Mouse (Mus musculus) heart, embryonic 14.5 days (tissue): ENCODE measurements at regions not wholly inside any gene's neighbourhood (a gene's known extent, or its start where the extent isn't known, plus 50 kb on each side); places are given as distances from the start of the nearest gene placed in this dataset.

Experiments
- ATAC-seq: fragments of 200-750 bp; cut with Nextera tagmentation; 2 replicates; pipeline ENCODE4 v1.8.0; 2017; ENCODE audit warnings: low read depth, moderate TSS enrichment; ENCODE audit not compliant: insufficient number of reproducible peaks, insufficient read depth, low FRiP score
- H3K27ac ChIP-seq, 2 experiments: fragments of 200-500 bp in 1 of 2; fragments of 300-500 bp in 1 of 2; sonication (generic) in 1 of 2; replicated peaks in 1 of 2; 2 replicates each; pipeline ENCODE4 v1.5.1; 2012 to 2014; ENCODE audit warnings: low read depth in 2 of 2, low read length in 2 of 2, control low read depth in 1 of 2, mild to moderate bottlenecking in 1 of 2, mixed read lengths in 1 of 2; ENCODE audit not compliant: control insufficient read depth in 1 of 2, insufficient read depth in 1 of 2
- H3K27me3 ChIP-seq: fragments of 300-500 bp; sonication (generic); 2 replicates; pipeline ENCODE4 v1.6.1; 2014; ENCODE audit warnings: mild to moderate bottlenecking, low read length, control low read depth; ENCODE audit not compliant: control insufficient read depth, insufficient read depth
- H3K36me3 ChIP-seq: fragments of 300-500 bp; sonication (generic); 2 replicates; pipeline ENCODE4 v1.6.1; 2014; ENCODE audit warnings: mild to moderate bottlenecking, control low read depth, low read length, mixed read lengths; ENCODE audit not compliant: control insufficient read depth, insufficient read depth
- H3K4me1 ChIP-seq, 2 experiments: fragments of 200-500 bp in 1 of 2; fragments of 300-500 bp in 1 of 2; sonication (generic) in 1 of 2; 2 replicates each; pipeline ENCODE4 v1.6.1; 2012 to 2014; ENCODE audit warnings: low read length in 2 of 2, control low read depth in 1 of 2, mixed read lengths in 1 of 2; ENCODE audit not compliant: control insufficient read depth in 2 of 2, insufficient read depth in 2 of 2
- H3K4me2 ChIP-seq: fragments of 300-500 bp; sonication (generic); 2 replicates; pipeline ENCODE4 v1.6.1; 2014; ENCODE audit warnings: mild to moderate bottlenecking, low read length
- H3K4me3 ChIP-seq, 2 experiments: fragments of 200-500 bp in 1 of 2; fragments of 300-500 bp in 1 of 2; sonication (generic) in 1 of 2; 2 replicates each; pipeline ENCODE4 v1.5.1; 2012 to 2014; ENCODE audit warnings: low read length in 2 of 2, mild to moderate bottlenecking in 2 of 2, control low read depth in 1 of 2, low read depth in 1 of 2, moderate library complexity in 1 of 2; ENCODE audit not compliant: control insufficient read depth in 1 of 2, insufficient read depth in 1 of 2
- H3K9ac ChIP-seq: fragments of 300-500 bp; sonication (generic); 2 replicates; pipeline ENCODE4 v1.6.1; 2014; ENCODE audit warnings: mild to moderate bottlenecking, low read length
- H3K9me3 ChIP-seq: fragments of 300-500 bp; sonication (generic); 2 replicates; pipeline ENCODE4 v1.6.1; 2016; ENCODE audit warnings: low read length, control low read depth; ENCODE audit not compliant: control insufficient read depth
- WGBS: fragments of 180-500 bp; shearing (Covaris S2); extraction: QIAGEN DNeasy Blood & Tissue Kit; methylation state at CpG from one replicate; pipeline ENCODE4 v1.1.7; 2014; 5-methylcytosine and 5-hydroxymethylcytosine counted together

DNA sequence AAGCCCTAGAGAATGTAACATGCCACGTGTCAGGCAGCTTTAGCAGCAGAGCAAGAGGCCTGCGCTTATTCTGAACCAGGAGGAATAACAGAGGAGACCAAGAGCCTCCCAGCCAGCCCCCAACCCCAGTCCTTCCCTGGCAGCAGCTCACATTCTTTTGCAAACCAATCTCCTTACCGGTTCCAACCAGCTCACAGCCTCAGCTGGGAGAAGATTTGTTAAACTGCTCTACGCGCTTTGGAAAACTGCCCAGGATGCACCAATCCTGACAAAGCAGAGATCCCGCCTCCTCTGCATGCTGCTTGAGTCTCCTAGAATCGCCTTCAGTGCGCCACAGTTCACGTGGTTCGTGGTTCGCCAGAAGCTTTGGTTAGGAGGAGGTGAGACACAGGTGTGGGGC is 51.8 kb downstream of the Gm9376 start:
- Histone ChIP-seq H3K9me3 (no peaks in the 10 kb centered on the region), H3K27ac (no peak overlapping the region), H3K4me2 (no peak overlapping the region), H3K4me1 (no peaks in the 10 kb centered on the region), H3K36me3 (no peaks in the 10 kb centered on the region), H3K9ac (no peak overlapping the region), H3K27me3 (peaks cover 36% of the 10 kb centered on the region), H3K4me3 (no peak overlapping the region)
- no peak for ATAC-seq
- WGBS: 47% methylated on average over 11 of the region's 11 CpGs

GRCm38 (mm10) chr14:118320101-118320500 is 53.3 kb downstream of the Gm9376 start:
- Histone ChIP-seq H3K4me3 (no peak overlapping the region), H3K27me3 (peaks cover 46% of the 10 kb centered on the region), H3K9me3 (no peaks in the 10 kb centered on the region), H3K4me2 (no peak overlapping the region), H3K9ac (no peak overlapping the region), H3K4me1 (no peaks in the 10 kb centered on the region), H3K36me3 (no peaks in the 10 kb centered on the region), H3K27ac (no peak overlapping the region)
- no peak for ATAC-seq
- WGBS: 78% methylated on average over 4 of the region's 4 CpGs

DNA sequence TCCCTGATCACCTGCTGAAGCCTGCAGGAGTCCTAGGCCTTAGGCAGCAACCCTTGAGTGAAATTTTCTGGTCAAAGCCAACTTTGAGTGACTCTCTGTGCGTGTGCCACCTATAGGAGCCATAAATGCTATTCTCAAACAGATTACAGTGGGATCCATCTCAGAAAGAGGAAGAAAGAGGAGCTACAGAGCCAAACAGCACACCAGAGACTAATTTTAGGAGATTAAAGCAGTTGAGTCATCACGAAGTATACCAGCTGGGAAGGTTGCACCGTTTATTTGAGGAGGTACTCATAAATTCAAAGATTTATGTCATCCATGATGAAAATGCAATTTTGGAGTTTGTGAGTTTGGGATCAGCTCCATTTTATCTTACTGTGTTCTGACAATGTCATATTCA is 54.3 kb downstream of the Gm9376 start:
- 79% methylated on average over 3 of the region's 3 CpGs for WGBS
- no peaks in the 10 kb centered on the region for H3K9me3 ChIP-seq
- H3K4me2 ChIP-seq: no peak overlapping the region
- peaks cover 46% of the 10 kb centered on the region for H3K27me3 ChIP-seq
- no peaks in the 10 kb centered on the region for H3K4me1 ChIP-seq
- no peaks in the 10 kb centered on the region for H3K36me3 ChIP-seq
- no peak overlapping the region for H3K9ac ChIP-seq
- no peak for ATAC-seq
- no peak overlapping the region for H3K4me3 ChIP-seq
- no peak overlapping the region for H3K27ac ChIP-seq

DNA sequence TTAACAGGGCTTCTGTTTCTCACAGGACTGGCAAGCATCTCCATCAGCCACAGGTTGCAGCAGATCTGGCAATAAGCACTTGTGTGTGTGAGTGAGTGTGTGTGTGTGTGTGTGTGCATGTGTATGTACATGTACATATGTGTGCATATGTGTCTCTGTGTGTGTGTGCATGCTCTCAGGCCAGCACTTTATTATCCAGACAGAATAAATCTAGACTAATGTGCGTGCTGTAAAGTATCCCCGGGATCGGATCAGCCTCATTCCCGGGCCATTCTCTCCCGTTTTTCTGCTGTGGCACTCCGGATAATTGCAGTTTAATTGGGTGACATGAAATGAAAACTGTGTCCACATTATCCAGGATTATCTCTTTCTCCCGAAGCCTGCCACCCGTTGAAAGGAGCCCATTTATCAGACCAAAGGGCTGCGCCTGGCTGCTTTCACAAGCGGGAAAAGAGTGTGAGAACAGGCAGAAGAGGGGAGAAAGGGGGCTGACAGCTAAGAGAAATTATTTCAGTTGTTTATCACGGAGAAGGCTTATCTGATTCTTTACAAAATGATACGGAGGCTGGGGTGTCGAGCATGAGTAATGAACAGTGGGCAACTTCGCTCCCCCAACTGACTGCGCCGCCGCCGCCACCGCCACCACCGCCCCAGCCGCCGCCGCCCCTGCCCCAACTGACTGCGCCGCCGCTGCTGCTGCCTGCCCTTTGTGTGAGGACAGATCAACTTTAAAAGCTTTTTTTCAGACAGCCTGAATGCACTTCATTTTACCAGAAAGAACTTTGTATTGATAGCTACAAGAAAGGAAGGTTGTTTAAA is 55.5 kb downstream of the Gm9376 start:
- WGBS: 14% methylated on average over 26 of the region's 26 CpGs
- H3K4me3 ChIP-seq: peak overlapping the region; percentile 24 to 33
- no peak for ATAC-seq
- H3K4me1 ChIP-seq: no peaks in the 10 kb centered on the region
- peak overlapping the region; percentile 69 for H3K4me2 ChIP-seq
- H3K36me3 ChIP-seq: no peaks in the 10 kb centered on the region
- H3K9ac ChIP-seq: peak overlapping the region; percentile 35; the same call in 1 of the 2 replicates
- no peaks in the 10 kb centered on the region for H3K9me3 ChIP-seq
- H3K27ac ChIP-seq: no peak overlapping the region
- peaks cover 46% of the 10 kb centered on the region for H3K27me3 ChIP-seq

DNA sequence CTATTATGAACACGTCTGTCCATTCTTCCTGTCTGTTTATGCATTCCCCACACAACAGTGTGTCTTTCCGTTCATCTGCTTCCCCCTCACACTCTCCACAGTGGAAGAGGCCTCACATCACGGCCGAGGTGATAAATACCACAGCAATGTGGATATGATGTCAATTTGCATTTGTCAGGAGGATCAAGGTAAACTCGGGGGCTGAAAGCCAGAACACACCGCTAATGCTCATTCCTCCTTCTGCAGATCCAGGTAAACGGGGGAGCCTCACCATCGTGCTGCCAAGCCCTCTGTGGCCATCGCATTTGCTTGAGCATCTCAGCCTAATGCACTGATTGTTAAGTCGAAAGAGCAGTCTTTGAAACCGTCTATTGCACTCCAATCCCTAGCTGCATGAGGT is 56.1 kb downstream of the Gm9376 start:
- H3K4me3 ChIP-seq: peak overlapping the region in 1 of 2 experiments; percentile 33; a peak in 2 of 4 replicates
- no peak overlapping the region for H3K27ac ChIP-seq
- peak overlapping the region; percentile 35; the same call in 1 of the 2 replicates for H3K9ac ChIP-seq
- H3K27me3 ChIP-seq: peaks cover 45% of the 10 kb centered on the region
- peak overlapping the region; percentile 69 for H3K4me2 ChIP-seq
- ATAC-seq: no peak
- no peaks in the 10 kb centered on the region for H3K9me3 ChIP-seq
- no peaks in the 10 kb centered on the region for H3K4me1 ChIP-seq
- H3K36me3 ChIP-seq: no peaks in the 10 kb centered on the region
- 16% methylated on average over 11 of the region's 11 CpGs for WGBS

GRCm38 (mm10) chr14:118338071-118338470 is 71.3 kb downstream of the Gm9376 start:
- Histone ChIP-seq H3K27ac (no peak overlapping the region), H3K9ac (no peak overlapping the region), H3K4me2 (no peak overlapping the region), H3K4me3 (no peak overlapping the region), H3K9me3 (no peaks in the 10 kb centered on the region), H3K4me1 (no peaks in the 10 kb centered on the region), H3K27me3 (no peaks in the 10 kb centered on the region), H3K36me3 (no peaks in the 10 kb centered on the region)
- WGBS: 74% methylated on average over 3 of the region's 3 CpGs
- no peak for ATAC-seq

DNA sequence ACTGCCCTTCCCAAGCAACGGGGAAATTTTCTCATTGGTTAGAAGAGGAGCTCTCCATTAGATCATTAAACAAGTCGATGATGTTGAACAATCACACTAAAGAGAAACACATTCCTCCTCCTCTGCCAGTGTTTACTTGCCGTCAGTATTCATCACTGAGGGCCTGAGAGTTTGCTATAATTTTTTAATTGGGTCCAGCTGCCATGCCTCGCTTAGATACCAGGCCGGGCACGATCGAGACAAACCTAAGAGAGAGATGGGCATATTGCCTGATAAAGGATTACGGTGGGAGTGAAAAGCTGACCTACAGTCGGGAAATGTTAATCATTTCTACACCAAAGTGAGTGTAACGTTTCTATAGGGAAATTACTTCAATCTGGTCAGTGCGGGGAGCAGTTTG is 96.2 kb downstream of the Gm9376 start:
- H3K4me1 ChIP-seq: no peaks in the 10 kb centered on the region
- H3K4me3 ChIP-seq: no peak overlapping the region
- H3K27ac ChIP-seq: no peak overlapping the region
- H3K9ac ChIP-seq: no peak overlapping the region
- ATAC-seq: no peak
- no peaks in the 10 kb centered on the region for H3K9me3 ChIP-seq
- H3K4me2 ChIP-seq: no peak overlapping the region
- no peaks in the 10 kb centered on the region for H3K36me3 ChIP-seq
- 76% methylated on average over 11 of the region's 11 CpGs for WGBS
- no peaks in the 10 kb centered on the region for H3K27me3 ChIP-seq

- Histone ChIP-seq H3K9ac (no peak overlapping the region), H3K27ac (no peak overlapping the region), H3K4me2 (no peak overlapping the region), H3K9me3 (no peaks in the 10 kb centered on the region), H3K4me3 (no peak overlapping the region), H3K27me3 (no peaks in the 10 kb centered on the region), H3K36me3 (no peaks in the 10 kb centered on the region), H3K4me1 (no peaks in the 10 kb centered on the region)
- ATAC-seq: no peak
- 79% methylated on average over 21 of the region's 21 CpGs for WGBS
Observed at GRCm38 (mm10) chr14:118363391-118363821, 96.6 kb downstream of the Gm9376 start.
